Mouse (Mus musculus): Measurements from ENCODE around the gene Immt.
"Not testable (repeated sequence)": the region's sequence is repeated elsewhere in the genome, so short reads cannot be mapped to it uniquely, and the experiment has no call there.

The Immt gene

GRCm38 (mm10) chr6:71840597-71841290 is 9.6 kb downstream of the Immt start:
- no peak for DNase-seq (ENCODE audit: low spot score in 2 of 2)

GRCm38 (mm10) chr6:71846906-71847305 is 15.8 kb downstream of the Immt start:
- not testable (repeated sequence) for DNase-seq (ENCODE audit: low spot score in 2 of 2)

- DNase-seq (ENCODE audit: low spot score in 2 of 2) = no peak
Measured at GRCm38 (mm10) chr6:71867751-71868150, 36.6 kb downstream of the Immt start.

GRCm38 (mm10) chr6:71868809-71869208 is 37.7 kb downstream of the Immt start:
- DNase-seq (ENCODE audit: low spot score in 2 of 2) = peak in 1 of 2 experiments; percentile 28

- no peak for DNase-seq (ENCODE audit: low spot score in 2 of 2)
Measured at GRCm38 (mm10) chr6:71871396-71871795, 40.3 kb downstream of the Immt start.

- no peak for DNase-seq (ENCODE audit: low spot score in 2 of 2)
Measured at GRCm38 (mm10) chr6:71877965-71878760, 47.0 kb downstream of the Immt start.

GRCm38 (mm10) chr6:71893263-71893662 is 62.1 kb downstream of the Immt start:
- no peak for DNase-seq (ENCODE audit: low spot score in 2 of 2)

- DNase-seq (ENCODE audit: low spot score in 2 of 2) = no peak
Measured at GRCm38 (mm10) chr6:71907702-71908235, 76.6 kb downstream of the Immt start.

- peak; percentile 89 to 96 for DNase-seq (ENCODE audit: low spot score in 2 of 2)
Measured at GRCm38 (mm10) chr6:71908481-71909381, 77.6 kb downstream of the Immt start, which contains the start of the genes Ptcd3 and Polr1a. Ptcd3 (minus strand) TSS chr6:71908750. Polr1a (plus strand) TSS chr6:71909053.

GRCm38 (mm10) chr6:71909384-71909783 is 78.3 kb downstream of the Immt start:
- DNase-seq (ENCODE audit: low spot score in 2 of 2) = no peak

- peak in 1 of 2 experiments; percentile 26 for DNase-seq (ENCODE audit: low spot score in 2 of 2)
Measured at GRCm38 (mm10) chr6:71909840-71910239, 78.7 kb downstream of the Immt start.

- DNase-seq (ENCODE audit: low spot score in 2 of 2) = no peak
Measured at GRCm38 (mm10) chr6:71911686-71912450, 80.7 kb downstream of the Immt start.

GRCm38 (mm10) chr6:71920752-71921151 is 89.6 kb downstream of the Immt start:
- DNase-seq (ENCODE audit: low spot score in 2 of 2) = no peak

GRCm38 (mm10) chr6:71925233-71925632 is 94.1 kb downstream of the Immt start:
- not testable (repeated sequence) for DNase-seq (ENCODE audit: low spot score in 2 of 2)

All from spleen, postnatal 10 days (tissue).